Mouse (Mus musculus): ENCODE results near the gene Acsbg2.
A peak's percentile ranks its signal among the peaks of the same experiment; 100 is the strongest.

The Acsbg2 gene

GRCm38 (mm10) chr17:56822380-56822779 is 51.9 kb downstream of the Acsbg2 start:
- DNase-seq (ENCODE audit: extremely low spot score, low spot score) = no peak

- no peak for DNase-seq (ENCODE audit: extremely low spot score, low spot score)
Observed at GRCm38 (mm10) chr17:56819694-56820111, 54.5 kb downstream of the Acsbg2 start.

- no peak for DNase-seq (ENCODE audit: extremely low spot score, low spot score)
Observed at GRCm38 (mm10) chr17:56819032-56819545, 55.2 kb downstream of the Acsbg2 start.

GRCm38 (mm10) chr17:56818067-56818636 is 56.1 kb downstream of the Acsbg2 start:
- DNase-seq (ENCODE audit: extremely low spot score, low spot score) = no peak

GRCm38 (mm10) chr17:56815057-56815345 is 59.2 kb downstream of the Acsbg2 start:
- DNase-seq (ENCODE audit: extremely low spot score, low spot score) = no peak

GRCm38 (mm10) chr17:56814316-56815056 is 59.8 kb downstream of the Acsbg2 start:
- DNase-seq (ENCODE audit: extremely low spot score, low spot score) = peak; percentile 92

- DNase-seq (ENCODE audit: extremely low spot score, low spot score) = peak; percentile 61
Observed at GRCm38 (mm10) chr17:56810245-56810644, 64.0 kb downstream of the Acsbg2 start.

- DNase-seq (ENCODE audit: extremely low spot score, low spot score) = peak; percentile 80
Observed at GRCm38 (mm10) chr17:56808518-56808917, 65.7 kb downstream of the Acsbg2 start.

- no peak for DNase-seq (ENCODE audit: extremely low spot score, low spot score)
Observed at GRCm38 (mm10) chr17:56805784-56806183, 68.5 kb downstream of the Acsbg2 start.

GRCm38 (mm10) chr17:56804952-56805351 is 69.3 kb downstream of the Acsbg2 start:
- DNase-seq (ENCODE audit: extremely low spot score, low spot score) = no peak

GRCm38 (mm10) chr17:56802065-56802464 is 72.2 kb downstream of the Acsbg2 start:
- no peak for DNase-seq (ENCODE audit: extremely low spot score, low spot score)

GRCm38 (mm10) chr17:56799276-56799675 is 75.0 kb downstream of the Acsbg2 start:
- DNase-seq (ENCODE audit: extremely low spot score, low spot score) = no peak

GRCm38 (mm10) chr17:56793614-56794319 is 80.5 kb downstream of the Acsbg2 start:
- DNase-seq (ENCODE audit: extremely low spot score, low spot score) = no peak

Data from neural tube, embryonic 10.5 days (tissue).